Mouse (Mus musculus) kidney, adult 18-20 months (tissue): ENCODE data around the gene Olfr718-ps1.
"Not testable (repeated sequence)": the region's sequence is repeated elsewhere in the genome, so short reads cannot be mapped to it uniquely, and the experiment has no call there.

Experiments used
- DNase-seq: peaks from one replicate; pipeline ENCODE4 v3.0.0; 2021

Gene Olfr718-ps1

GRCm38 (mm10) chr5:143147481-143147880, at the start of gene Olfr718-ps1:
Olfr718-ps1 (minus strand) TSS chr5:143147581.
- DNase-seq, result no peak

GRCm38 (mm10) chr5:143196506-143196905, 49.1 kb upstream of the Olfr718-ps1 start:
- DNase-seq, result no peak

- no peak for DNase-seq
These were observed 47.8 kb upstream of the Olfr718-ps1 start for GRCm38 (mm10) chr5:143195166-143195565.

GRCm38 (mm10) chr5:143194747-143195146, 47.4 kb upstream of the Olfr718-ps1 start:
- DNase-seq, result not testable (repeated sequence)

GRCm38 (mm10) chr5:143192806-143193205, 45.4 kb upstream of the Olfr718-ps1 start:
- DNase-seq, result no peak

GRCm38 (mm10) chr5:143188014-143188413, 40.6 kb upstream of the Olfr718-ps1 start:
- DNase-seq, result not testable (repeated sequence)

GRCm38 (mm10) chr5:143180255-143181076, 33.1 kb upstream of the Olfr718-ps1 start, which contains the start of the genes Rbak and Spdye4b:
Rbak (minus strand) TSS chr5:143180775.
Spdye4b (plus strand) TSS chr5:143181017.
- DNase-seq, result peak; percentile 93

- DNase-seq, result no peak
These were observed 31.8 kb upstream of the Olfr718-ps1 start for GRCm38 (mm10) chr5:143179179-143179578.

GRCm38 (mm10) chr5:143177541-143178200, 30.3 kb upstream of the Olfr718-ps1 start:
- DNase-seq, result no peak

- DNase-seq, result no peak
These were observed 28.6 kb upstream of the Olfr718-ps1 start for GRCm38 (mm10) chr5:143175970-143176369.

- DNase-seq, result peak; percentile 33
These were observed 18.2 kb upstream of the Olfr718-ps1 start for GRCm38 (mm10) chr5:143165508-143166070.

GRCm38 (mm10) chr5:143155534-143155933, 8.2 kb upstream of the Olfr718-ps1 start:
- DNase-seq, result no peak

- peak; percentile 12 for DNase-seq
These were observed 6.4 kb upstream of the Olfr718-ps1 start for GRCm38 (mm10) chr5:143153756-143154155.

GRCm38 (mm10) chr5:143150044-143150443, 2.7 kb upstream of the Olfr718-ps1 start:
- no peak for DNase-seq

- DNase-seq, result no peak
These were observed 2.2 kb upstream of the Olfr718-ps1 start for GRCm38 (mm10) chr5:143149536-143149935.

GRCm38 (mm10) chr5:143148661-143149060, 1.3 kb upstream of the Olfr718-ps1 start:
- no peak for DNase-seq

GRCm38 (mm10) chr5:143137580-143137979, 9.8 kb downstream of the Olfr718-ps1 start:
- DNase-seq, result no peak

- no peak for DNase-seq
These were observed 12.3 kb downstream of the Olfr718-ps1 start for GRCm38 (mm10) chr5:143135042-143135441.

- not testable (repeated sequence) for DNase-seq
These were observed 13.0 kb downstream of the Olfr718-ps1 start for GRCm38 (mm10) chr5:143134216-143135010.

GRCm38 (mm10) chr5:143132935-143133514, 14.4 kb downstream of the Olfr718-ps1 start:
- DNase-seq, result no peak

GRCm38 (mm10) chr5:143130342-143130741, 17.0 kb downstream of the Olfr718-ps1 start:
- DNase-seq, result no peak

GRCm38 (mm10) chr5:143129101-143129500, 18.3 kb downstream of the Olfr718-ps1 start:
- DNase-seq, result no peak
